Mouse (Mus musculus) liver, embryonic 16.5 days (tissue): ENCODE measurements around the gene Clic5. TPM values are rescaled to one million over a fixed set of nuclear protein-coding genes. Genes with fewer than 3 reads are reported as not detected.

ENCODE experiments used
- ATAC-seq: fragments of 200-750 bp; cut with Nextera tagmentation; 2 replicates; pipeline ENCODE4 v1.8.0; 2017; ENCODE audit warnings: low read depth, mild to moderate bottlenecking, moderate number of reproducible peaks, moderate library complexity
- H3K27ac ChIP-seq: fragments of 300-500 bp; sonication (generic); 2 replicates; pipeline ENCODE4 v1.5.1; 2014; ENCODE audit warnings: mild to moderate bottlenecking, low read length
- H3K27me3 ChIP-seq: fragments of 300-500 bp; sonication (generic); 2 replicates; pipeline ENCODE4 v1.6.1; 2014; ENCODE audit warnings: low read depth, low read length, mixed read lengths; ENCODE audit not compliant: control insufficient read depth, insufficient read depth
- H3K36me3 ChIP-seq: fragments of 300-500 bp; sonication (generic); 2 replicates; pipeline ENCODE4 v1.6.1; 2014; ENCODE audit warnings: mild to moderate bottlenecking; ENCODE audit not compliant: control insufficient read depth, insufficient read depth
- H3K4me1 ChIP-seq: fragments of 300-500 bp; sonication (generic); 2 replicates; pipeline ENCODE4 v1.6.1; 2014; ENCODE audit warnings: low read depth, low read length, mixed read lengths; ENCODE audit not compliant: control insufficient read depth
- H3K4me2 ChIP-seq: fragments of 300-500 bp; sonication (generic); 2 replicates; pipeline ENCODE4 v1.6.1; 2014; ENCODE audit warnings: low read depth, low read length, mixed read lengths
- H3K4me3 ChIP-seq: fragments of 300-500 bp; sonication (generic); 2 replicates; pipeline ENCODE4 v1.5.1; 2014; ENCODE audit warnings: low read depth, mild to moderate bottlenecking, low read length
- H3K9ac ChIP-seq: fragments of 300-500 bp; sonication (generic); 2 replicates; pipeline ENCODE4 v1.6.1; 2014; ENCODE audit warnings: low read depth, low read length
- H3K9me3 ChIP-seq: fragments of 300-500 bp; sonication (generic); replicated peaks from 2 replicates; pipeline ENCODE4 v1.6.1; 2016; ENCODE audit warnings: low read length; ENCODE audit not compliant: control insufficient read depth
- WGBS: fragments of 180-500 bp; shearing (Covaris S2); extraction: QIAGEN DNeasy Blood & Tissue Kit; methylation state at CpG from one replicate; pipeline ENCODE4 v1.1.7; 2014; ENCODE audit not compliant: insufficient replicate concordance; 5-methylcytosine and 5-hydroxymethylcytosine counted together
- polyA plus RNA-seq: library from polyadenylated mRNA; unstranded; fragments of >200 nt; fragmentation: Nextera tagmentation; extraction: Ambion mirVana; gene quantifications from 2 replicates; pipeline ENCODE4 v1.2.1, GENCODE M21; 2015

Gene Clic5
- polyA plus RNA-seq, 1 experiment from 2014 or later = 0.66 TPM

- no peak for ATAC-seq
- H3K27ac ChIP-seq = no peak overlapping the region
- H3K9me3 ChIP-seq = no peaks in the 10 kb centered on the region
- no peak overlapping the region for H3K9ac ChIP-seq
- H3K4me2 ChIP-seq = no peak overlapping the region
- H3K4me1 ChIP-seq = no peaks in the 10 kb centered on the region
- H3K36me3 ChIP-seq = no peaks in the 10 kb centered on the region
- H3K4me3 ChIP-seq = no peak overlapping the region
- H3K27me3 ChIP-seq = no peaks in the 10 kb centered on the region
- WGBS = 27% methylated on average over 9 of the region's 15 CpGs
These were observed 73.3 kb downstream of the Clic5 start for GRCm38 (mm10) chr17:44261594-44262202.

GRCm38 (mm10) chr17:44270043-44270442 is 81.7 kb downstream of the Clic5 start:
- H3K4me3 ChIP-seq = no peak overlapping the region
- H3K4me2 ChIP-seq = no peak overlapping the region
- H3K9ac ChIP-seq = no peak overlapping the region
- H3K27me3 ChIP-seq = no peaks in the 10 kb centered on the region
- no peak for ATAC-seq
- 73% methylated on average over 7 of the region's 7 CpGs for WGBS
- no peak overlapping the region for H3K27ac ChIP-seq
- H3K36me3 ChIP-seq = no peaks in the 10 kb centered on the region
- H3K4me1 ChIP-seq = no peaks in the 10 kb centered on the region
- no peaks in the 10 kb centered on the region for H3K9me3 ChIP-seq

GRCm38 (mm10) chr17:44271426-44271825 is 83.0 kb downstream of the Clic5 start:
- H3K36me3 ChIP-seq = no peaks in the 10 kb centered on the region
- H3K9me3 ChIP-seq = no peaks in the 10 kb centered on the region
- no peak overlapping the region for H3K4me3 ChIP-seq
- no peak overlapping the region for H3K4me2 ChIP-seq
- H3K4me1 ChIP-seq = no peaks in the 10 kb centered on the region
- H3K27me3 ChIP-seq = no peaks in the 10 kb centered on the region
- no peak overlapping the region for H3K9ac ChIP-seq
- no peak for ATAC-seq
- H3K27ac ChIP-seq = no peak overlapping the region
- 63% methylated on average over 3 of the region's 3 CpGs for WGBS

- Histone ChIP-seq H3K27ac (no peak overlapping the region), H3K27me3 (no peaks in the 10 kb centered on the region), H3K4me3 (no peak overlapping the region), H3K9ac (no peak overlapping the region), H3K36me3 (no peaks in the 10 kb centered on the region), H3K9me3 (no peaks in the 10 kb centered on the region), H3K4me2 (no peak overlapping the region), H3K4me1 (no peaks in the 10 kb centered on the region)
- no peak for ATAC-seq
These were observed 86.4 kb downstream of the Clic5 start for GRCm38 (mm10) chr17:44274804-44275203.

- no peak overlapping the region for H3K9ac ChIP-seq
- no peaks in the 10 kb centered on the region for H3K36me3 ChIP-seq
- ATAC-seq = no peak
- no peaks in the 10 kb centered on the region for H3K4me1 ChIP-seq
- no peaks in the 10 kb centered on the region for H3K9me3 ChIP-seq
- no peak overlapping the region for H3K27ac ChIP-seq
- H3K27me3 ChIP-seq = no peaks in the 10 kb centered on the region
- H3K4me2 ChIP-seq = no peak overlapping the region
- 56% methylated on average over 1 of the region's 1 CpGs for WGBS
- H3K4me3 ChIP-seq = no peak overlapping the region
These were observed 99.9 kb downstream of the Clic5 start for GRCm38 (mm10) chr17:44288320-44288719.

- Histone ChIP-seq H3K9me3 (no peaks in the 10 kb centered on the region), H3K4me1 (no peaks in the 10 kb centered on the region), H3K4me2 (no peak overlapping the region), H3K27me3 (no peaks in the 10 kb centered on the region), H3K36me3 (no peaks in the 10 kb centered on the region), H3K9ac (no peak overlapping the region), H3K27ac (no peak overlapping the region), H3K4me3 (no peak overlapping the region)
- ATAC-seq = no peak
- 38% methylated on average over 1 of the region's 1 CpGs for WGBS
These were observed 108.8 kb downstream of the Clic5 start for GRCm38 (mm10) chr17:44297221-44297620.

- WGBS = 51% methylated on average over 5 of the region's 5 CpGs
- Histone ChIP-seq H3K27ac (no peak overlapping the region), H3K4me2 (no peak overlapping the region), H3K27me3 (no peaks in the 10 kb centered on the region), H3K36me3 (no peaks in the 10 kb centered on the region), H3K9ac (no peak overlapping the region), H3K4me1 (no peaks in the 10 kb centered on the region), H3K4me3 (no peak overlapping the region), H3K9me3 (no peaks in the 10 kb centered on the region)
- ATAC-seq = no peak
These were observed 111.9 kb downstream of the Clic5 start for GRCm38 (mm10) chr17:44300236-44300635.

GRCm38 (mm10) chr17:44300723-44301122 is 112.3 kb downstream of the Clic5 start:
- H3K4me3 ChIP-seq = no peak overlapping the region
- H3K36me3 ChIP-seq = no peaks in the 10 kb centered on the region
- ATAC-seq = no peak
- H3K27me3 ChIP-seq = no peaks in the 10 kb centered on the region
- H3K4me1 ChIP-seq = no peaks in the 10 kb centered on the region
- H3K27ac ChIP-seq = no peak overlapping the region
- H3K9me3 ChIP-seq = no peaks in the 10 kb centered on the region
- no peak overlapping the region for H3K9ac ChIP-seq
- no peak overlapping the region for H3K4me2 ChIP-seq
- WGBS = 51% methylated on average over 4 of the region's 4 CpGs

- H3K4me3 ChIP-seq = no peak overlapping the region
- no peak overlapping the region for H3K4me2 ChIP-seq
- H3K4me1 ChIP-seq = no peaks in the 10 kb centered on the region
- 66% methylated on average over 17 of the region's 17 CpGs for whole genome bisulfite sequencing
- no peaks in the 10 kb centered on the region for H3K9me3 ChIP-seq
- H3K36me3 ChIP-seq = no peaks in the 10 kb centered on the region
- H3K27ac ChIP-seq = no peak overlapping the region
- no peaks in the 10 kb centered on the region for H3K27me3 ChIP-seq
- no peak for ATAC-seq
- H3K9ac ChIP-seq = no peak overlapping the region
These were observed 112.9 kb downstream of the Clic5 start for GRCm38 (mm10) chr17:44301224-44301811.
